ENCODE assay signal across 16 mouse cellular contexts in genomic region chr11:80759023-80759422, GRCm38 (mm10).
"Had no signal": no experiment of that assay in that cellular context is flagged by ENCODE, and none has a peak within 500 bp of the region (broad histone marks: within the 10 kb centered on the region; RNA-seq: fewer than 3 reads in every experiment).

No protein-coding gene starts in this region.

- ATAC-seq: liver, embryonic 12.5 days had no signal

- H3K27me3 ChIP-seq: liver, embryonic 12.5 days; midbrain, embryonic 12.5 days; neural tube, embryonic 12.5 days; stomach, embryonic 15.5 days had no signal

- DNase-seq: lung, adult 18-20 months; lung, embryonic 14.5 days; lung, postnatal 36 days; midbrain, embryonic 14.5 days; right cerebral cortex, postnatal 25 days; right cerebral cortex, postnatal 4 days; thymus, adult 2 months; thymus, postnatal 25 days; thymus, postnatal 4 days had no signal

- H3K27ac ChIP-seq: liver, embryonic 12.5 days; liver, embryonic 14.5 days; midbrain, embryonic 10.5 days; midbrain, embryonic 12.5 days; neural tube, embryonic 12.5 days; stomach, embryonic 15.5 days; stomach, postnatal 0 days had no signal

- H3K4me3 ChIP-seq: liver, embryonic 12.5 days; midbrain, embryonic 10.5 days; midbrain, embryonic 12.5 days; neural tube, embryonic 12.5 days; stomach, embryonic 15.5 days had no signal

- H3K9me3 ChIP-seq: liver, embryonic 12.5 days; midbrain, embryonic 10.5 days; midbrain, embryonic 12.5 days; neural tube, embryonic 12.5 days; stomach, embryonic 15.5 days had no signal

- H3K4me1 ChIP-seq: liver, embryonic 12.5 days; midbrain, embryonic 10.5 days; midbrain, embryonic 12.5 days; neural tube, embryonic 12.5 days; stomach, embryonic 15.5 days had no signal

- H3K4me2 ChIP-seq: liver, embryonic 12.5 days; lung, embryonic 14.5 days; midbrain, embryonic 12.5 days; neural tube, embryonic 12.5 days; stomach, embryonic 15.5 days had no signal

- H3K36me3 ChIP-seq: liver, embryonic 12.5 days; midbrain, embryonic 10.5 days; midbrain, embryonic 12.5 days; neural tube, embryonic 12.5 days; stomach, embryonic 15.5 days had no signal

- H3K9ac ChIP-seq: liver, embryonic 12.5 days; liver, embryonic 14.5 days; lung, embryonic 14.5 days; midbrain, embryonic 12.5 days; neural tube, embryonic 12.5 days; stomach, embryonic 15.5 days had no signal
